In genomic region chr2:32606161-32607142, GRCm38 (mm10) we compare ENCODE assay signal across 8 mouse cellular contexts. TPM values are rescaled to one million over a fixed set of nuclear protein-coding genes. Genes with fewer than 3 reads are reported as not detected.
DNase-seq lines count a peak whose midpoint lies in the region; ATAC-seq and TF ChIP-seq lines count a peak whose summit lies in the region.

No protein-coding gene starts in this region.

- TF ChIP-seq POLR2A in ES-Bruce4 (IDR thresholded peaks at IDR 0.05; ENCODE audit: insufficient read depth, low read length): peak; percentile 37
- TF ChIP-seq POLR2A in brain, embryonic 14.5 days (IDR thresholded peaks at IDR 0.05; ENCODE audit: borderline replicate concordance, extremely low read depth, insufficient read depth, insufficient read length, poor library complexity, severe bottlenecking): 0 out of 2 replicates have a peak, but pooled peaks have one; percentile 45

- ATAC-seq in erythroblast, adult 5-6 weeks (replicated peaks; ENCODE audit: low FRiP score, poor library complexity, severe bottlenecking): peak; percentile 75
- ATAC-seq in heart, embryonic 14.5 days (ENCODE audit: insufficient number of reproducible peaks, insufficient read depth, low FRiP score, low read depth): peak; percentile 44
- ATAC-seq in liver, postnatal 0 days: peak; percentile 69
- peak; percentile 80 for ATAC-seq in neural tube, embryonic 14.5 days (ENCODE audit: low read depth)

- H3K9ac ChIP-seq in ES-Bruce4 (ENCODE audit: low read depth, poor library complexity, severe bottlenecking): peak overlapping the region; percentile 73
- H3K9ac ChIP-seq in heart, embryonic 14.5 days (ENCODE audit: low read length): peak overlapping the region; percentile 86
- peak overlapping the region; percentile 70 for H3K9ac ChIP-seq in liver, postnatal 0 days (replicated peaks)
- peak overlapping the region; percentile 71 for H3K9ac ChIP-seq in neural tube, embryonic 14.5 days (replicated peaks; ENCODE audit: low read depth, low read length)

- H3K4me2 ChIP-seq in heart, embryonic 14.5 days (ENCODE audit: low read length): peak overlapping the region; percentile 80
- H3K4me2 ChIP-seq in liver, postnatal 0 days (ENCODE audit: low read depth, low read length): peak overlapping the region; percentile 91
- peak overlapping the region; percentile 85 for H3K4me2 ChIP-seq in neural tube, embryonic 14.5 days (ENCODE audit: low read depth, low read length)

- no peak for TF ChIP-seq EP300 in ES-Bruce4 (IDR thresholded peaks at IDR 0.05; ENCODE audit: insufficient read depth, low read depth, low read length)
- no peak for TF ChIP-seq EP300 in liver, postnatal 0 days (IDR thresholded peaks at IDR 0.05; ENCODE audit: low read depth)

- H3K27ac ChIP-seq in ES-Bruce4 (ENCODE audit: insufficient read depth, low read length): 0 out of 2 replicates have a peak overlapping the region, but pooled peaks have one; percentile 4
- H3K27ac ChIP-seq in heart, embryonic 14.5 days (replicated peaks in 1 of 2; ENCODE audit: control insufficient read depth in 1 of 2, insufficient read depth in 1 of 2, low read depth in 2 of 2, low read length in 2 of 2): peak overlapping the region in 1 of 2 experiments; percentile 91; a peak in 2 of 4 replicates
- H3K27ac ChIP-seq in liver, postnatal 0 days (ENCODE audit: low read depth): peak overlapping the region; percentile 93; the same call in 1 of the 2 replicates
- no peak overlapping the region for H3K27ac ChIP-seq in neural tube, embryonic 14.5 days (ENCODE audit: low read depth, low read length)

- DNase-seq in brain, embryonic 14.5 days (ENCODE audit: low read depth): peak; percentile 87
- peak; percentile 92 for DNase-seq in kidney, postnatal 10 days
- DNase-seq in liver, postnatal 0 days: peak; percentile 91
- DNase-seq in thymus, adult 18-20 months: peak; percentile 53 to 60

- peak overlapping the region; percentile 73 for H3K4me3 ChIP-seq in ES-Bruce4 (ENCODE audit: low read depth, low read length)
- peak overlapping the region; percentile 74 to 80 for H3K4me3 ChIP-seq in heart, embryonic 14.5 days (ENCODE audit: control insufficient read depth in 1 of 2, insufficient read depth in 1 of 2, low read depth in 1 of 2, low read length in 2 of 2)
- peak overlapping the region; percentile 67 for H3K4me3 ChIP-seq in liver, postnatal 0 days (ENCODE audit: low read depth, low read length)
- peak overlapping the region; percentile 65 for H3K4me3 ChIP-seq in neural tube, embryonic 14.5 days (ENCODE audit: low read depth, low read length)

- H3K9me3 ChIP-seq in ES-Bruce4 (replicated peaks; ENCODE audit: control insufficient read depth, insufficient read depth, low read length, poor library complexity, severe bottlenecking): no peaks in the 10 kb centered on the region
- H3K9me3 ChIP-seq in heart, embryonic 14.5 days (ENCODE audit: control insufficient read depth, low read length): no peaks in the 10 kb centered on the region
- no peaks in the 10 kb centered on the region for H3K9me3 ChIP-seq in liver, postnatal 0 days (ENCODE audit: low read length)
- no peaks in the 10 kb centered on the region for H3K9me3 ChIP-seq in neural tube, embryonic 14.5 days (ENCODE audit: control insufficient read depth, low read length)

- WGBS in heart, embryonic 14.5 days: 11% methylated on average over 48 of the region's 55 CpGs
- 13% methylated on average over 39 of the region's 55 CpGs for WGBS in liver, postnatal 0 days (ENCODE audit: insufficient replicate concordance)
- WGBS in neural tube, embryonic 14.5 days: 11% methylated on average over 54 of the region's 55 CpGs

- TF ChIP-seq CTCF in ES-Bruce4 (IDR thresholded peaks at IDR 0.05; ENCODE audit: low read depth, low read length): peak; percentile 83
- TF ChIP-seq CTCF in brain, embryonic 14.5 days (IDR thresholded peaks at IDR 0.05; ENCODE audit: borderline replicate concordance, extremely low read depth, insufficient read depth, insufficient read length): peak; percentile 52; the same call in 1 of the 2 replicates
- TF ChIP-seq CTCF in liver, postnatal 0 days (IDR thresholded peaks at IDR 0.05; ENCODE audit: low read depth): peak; percentile 84

- H3K27me3 ChIP-seq in ES-Bruce4 (ENCODE audit: control insufficient read depth, insufficient read depth, low read length, poor library complexity, severe bottlenecking): no peaks in the 10 kb centered on the region
- no peaks in the 10 kb centered on the region for H3K27me3 ChIP-seq in heart, embryonic 14.5 days (ENCODE audit: control insufficient read depth, insufficient read depth, low read length)
- no peaks in the 10 kb centered on the region for H3K27me3 ChIP-seq in liver, postnatal 0 days (ENCODE audit: insufficient read depth, low read length)
- H3K27me3 ChIP-seq in neural tube, embryonic 14.5 days (ENCODE audit: control insufficient read depth, insufficient read depth, low read length): no peaks in the 10 kb centered on the region

- no peaks in the 10 kb centered on the region for H3K36me3 ChIP-seq in ES-Bruce4 (ENCODE audit: control insufficient read depth, insufficient read depth, low read length, poor library complexity, severe bottlenecking)
- no peaks in the 10 kb centered on the region for H3K36me3 ChIP-seq in heart, embryonic 14.5 days (ENCODE audit: control insufficient read depth, insufficient read depth, low read length)
- H3K36me3 ChIP-seq in liver, postnatal 0 days (replicated peaks; ENCODE audit: insufficient read depth, low read length): no peaks in the 10 kb centered on the region
- no peaks in the 10 kb centered on the region for H3K36me3 ChIP-seq in neural tube, embryonic 14.5 days (ENCODE audit: control insufficient read depth, insufficient read depth, low read length)

- H3K4me1 ChIP-seq in ES-Bruce4 (ENCODE audit: control insufficient read depth, insufficient read depth, low read length): peaks cover 4% of the 10 kb centered on the region
- H3K4me1 ChIP-seq in heart, embryonic 14.5 days (ENCODE audit: control insufficient read depth in 2 of 2, insufficient read depth in 2 of 2, low read length in 2 of 2): peaks cover 25 to 49% of the 10 kb centered on the region in 2 experiments
- peaks cover 50% of the 10 kb centered on the region for H3K4me1 ChIP-seq in liver, postnatal 0 days (ENCODE audit: insufficient read depth)
- H3K4me1 ChIP-seq in neural tube, embryonic 14.5 days (ENCODE audit: control insufficient read depth, insufficient read depth, low read length): peaks cover 10% of the 10 kb centered on the region

RNA-seq across cellular contexts. Expression of gene St6galnac6, which starts 6.9 kb away (rescaled TPM):
- polyA plus RNA-seq in ES-Bruce4 (2011; ENCODE audit: insufficient read depth, insufficient read length, low read depth, missing spikeins): 22.5 and 24.2 TPM in 2 replicates
- 16.2 and 22.6 TPM in 2 replicates for polyA plus RNA-seq in brain, embryonic 14.5 days (2012; rRNA removed)
- total RNA-seq in erythroblast, adult 5-6 weeks (2015; ENCODE audit: low replicate concordance): 0.77 and 3.3 TPM in 2 replicates
- 2.1 and 2.5 TPM in 2 replicates for total RNA-seq in erythroblast, adult 5-6 weeks (2017; ENCODE audit: low replicate concordance)
- polyA plus RNA-seq in heart, embryonic 14.5 days (2014; fragmentation: Nextera tagmentation; extraction: Ambion mirVana): 11.0 and 12.2 TPM in 2 replicates
- 14.0 and 15.9 TPM in 2 replicates for polyA plus RNA-seq in liver, postnatal 0 days (2015; fragmentation: Nextera tagmentation; extraction: Ambion mirVana)
- polyA plus RNA-seq in neural tube, embryonic 14.5 days (2014; fragmentation: Nextera tagmentation; extraction: Ambion mirVana): 5.2 and 5.4 TPM in 2 replicates

RNA-seq across cellular contexts. Expression of gene Ak1, which starts 15.1 kb away (rescaled TPM):
- polyA plus RNA-seq in ES-Bruce4 (2011; ENCODE audit: insufficient read depth, insufficient read length, low read depth, missing spikeins): 71.8 and 74.7 TPM in 2 replicates
- 31.0 and 41.5 TPM in 2 replicates for polyA plus RNA-seq in brain, embryonic 14.5 days (2012; rRNA removed)
- total RNA-seq in erythroblast, adult 5-6 weeks (2015; ENCODE audit: low replicate concordance): not detected in 2 replicates
- total RNA-seq in erythroblast, adult 5-6 weeks (2017; ENCODE audit: low replicate concordance): not detected in 2 replicates
- polyA plus RNA-seq in heart, embryonic 14.5 days (2014; fragmentation: Nextera tagmentation; extraction: Ambion mirVana): 336 and 355 TPM in 2 replicates
- 1.3 and 5.9 TPM in 2 replicates for polyA plus RNA-seq in liver, postnatal 0 days (2015; fragmentation: Nextera tagmentation; extraction: Ambion mirVana)
- 78.6 and 85.0 TPM in 2 replicates for polyA plus RNA-seq in neural tube, embryonic 14.5 days (2014; fragmentation: Nextera tagmentation; extraction: Ambion mirVana)

RNA-seq across cellular contexts. Expression of gene St6galnac4, which starts 19.6 kb away (rescaled TPM):
- 9.4 and 9.7 TPM in 2 replicates for polyA plus RNA-seq in ES-Bruce4 (2011; ENCODE audit: insufficient read depth, insufficient read length, low read depth, missing spikeins)
- polyA plus RNA-seq in brain, embryonic 14.5 days (2012; rRNA removed): 21.7 and 23.9 TPM in 2 replicates
- 8.8 and 9.4 TPM in 2 replicates for total RNA-seq in erythroblast, adult 5-6 weeks (2015; ENCODE audit: low replicate concordance)
- total RNA-seq in erythroblast, adult 5-6 weeks (2017; ENCODE audit: low replicate concordance): 3.8 and 4.9 TPM in 2 replicates
- 33.4 and 35.7 TPM in 2 replicates for polyA plus RNA-seq in heart, embryonic 14.5 days (2014; fragmentation: Nextera tagmentation; extraction: Ambion mirVana)
- 4.3 and 5.8 TPM in 2 replicates for polyA plus RNA-seq in liver, postnatal 0 days (2015; fragmentation: Nextera tagmentation; extraction: Ambion mirVana)
- 30.4 and 35.1 TPM in 2 replicates for polyA plus RNA-seq in neural tube, embryonic 14.5 days (2014; fragmentation: Nextera tagmentation; extraction: Ambion mirVana)

RNA-seq across cellular contexts. Expression of gene 9430097D07Rik, which starts 31.0 kb away (rescaled TPM):
- 0.44 TPM in 1 of 2 replicates, not detected in the other for polyA plus RNA-seq in ES-Bruce4 (2011; ENCODE audit: insufficient read depth, insufficient read length, low read depth, missing spikeins)
- polyA plus RNA-seq in brain, embryonic 14.5 days (2012; rRNA removed): 0.26 and 0.33 TPM in 2 replicates
- not detected in 2 replicates for total RNA-seq in erythroblast, adult 5-6 weeks (2015; ENCODE audit: low replicate concordance)
- not detected in 2 replicates for total RNA-seq in erythroblast, adult 5-6 weeks (2017; ENCODE audit: low replicate concordance)
- polyA plus RNA-seq in heart, embryonic 14.5 days (2014; fragmentation: Nextera tagmentation; extraction: Ambion mirVana): 0.13 TPM in 1 of 2 replicates, not detected in the other
- not detected in 2 replicates for polyA plus RNA-seq in liver, postnatal 0 days (2015; fragmentation: Nextera tagmentation; extraction: Ambion mirVana)
- polyA plus RNA-seq in neural tube, embryonic 14.5 days (2014; fragmentation: Nextera tagmentation; extraction: Ambion mirVana): 0.98 and 1.2 TPM in 2 replicates

RNA-seq across cellular contexts. Expression of gene Pip5kl1, which starts 31.9 kb away (rescaled TPM):
- polyA plus RNA-seq in ES-Bruce4 (2011; ENCODE audit: insufficient read depth, insufficient read length, low read depth, missing spikeins): 1.8 and 4.1 TPM in 2 replicates
- 13.2 and 16.0 TPM in 2 replicates for polyA plus RNA-seq in brain, embryonic 14.5 days (2012; rRNA removed)
- total RNA-seq in erythroblast, adult 5-6 weeks (2015; ENCODE audit: low replicate concordance): not detected in 2 replicates
- total RNA-seq in erythroblast, adult 5-6 weeks (2017; ENCODE audit: low replicate concordance): 1.9 TPM in 1 of 2 replicates, not detected in the other
- 0.19 TPM in 1 of 2 replicates, not detected in the other for polyA plus RNA-seq in heart, embryonic 14.5 days (2014; fragmentation: Nextera tagmentation; extraction: Ambion mirVana)
- polyA plus RNA-seq in liver, postnatal 0 days (2015; fragmentation: Nextera tagmentation; extraction: Ambion mirVana): not detected in 2 replicates
- 12.4 and 17.1 TPM in 2 replicates for polyA plus RNA-seq in neural tube, embryonic 14.5 days (2014; fragmentation: Nextera tagmentation; extraction: Ambion mirVana)
